Mouse (Mus musculus) adrenal gland, adult (tissue): ENCODE measurements around the gene Pde2a.

Source experiments
- DNase-seq, 2 experiments: peaks; one replicate each; pipeline ENCODE4 v3.0.0; 2022 to 2023; ENCODE audit warnings: low spot score in 1 of 2; ENCODE audit not compliant: inconsistent age in 2 of 2

Pde2a gene

GRCm38 (mm10) chr7:101421529-101421928, at the start of gene Pde2a:
Gene Pde2a, plus strand, starts transcription at chr7:101421691.
- DNase-seq, result no peak

GRCm38 (mm10) chr7:101373082-101373481, 48.4 kb upstream of the Pde2a start:
- no peak for DNase-seq

GRCm38 (mm10) chr7:101374155-101374554, 47.3 kb upstream of the Pde2a start:
- DNase-seq, result peak in 1 of 2 experiments; percentile 80

DNA sequence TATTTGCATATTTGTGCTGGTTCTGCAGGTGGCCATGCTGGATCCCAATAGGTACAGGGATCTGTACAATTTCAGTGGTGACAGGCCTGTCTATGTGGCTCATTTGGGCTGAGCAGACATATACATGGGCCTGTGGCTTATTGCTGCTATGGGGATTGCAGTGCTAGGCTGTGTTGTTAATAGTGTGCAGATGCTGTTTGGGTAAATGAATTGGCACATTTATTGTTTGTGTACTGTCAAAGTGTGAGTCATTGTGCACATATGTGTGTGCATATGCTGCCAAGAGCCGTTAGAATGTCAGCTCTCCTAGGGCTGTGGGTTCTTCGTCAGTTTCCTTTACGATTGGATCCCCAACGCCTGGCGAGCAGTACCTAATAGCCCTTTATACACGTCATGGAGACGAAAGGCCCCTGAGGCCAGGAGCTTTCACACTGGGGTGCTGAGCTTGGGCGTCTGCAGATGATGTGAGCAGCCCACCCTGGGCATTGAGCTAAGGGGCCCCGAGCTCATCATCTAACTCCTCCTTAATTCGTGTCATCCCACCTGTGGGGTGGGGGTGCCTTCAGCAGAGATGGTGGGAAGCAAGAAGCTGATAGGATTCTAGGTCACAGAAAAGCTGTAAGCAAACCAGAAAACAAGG, 44.7 kb upstream of the Pde2a start:
- DNase-seq, result no peak

DNA sequence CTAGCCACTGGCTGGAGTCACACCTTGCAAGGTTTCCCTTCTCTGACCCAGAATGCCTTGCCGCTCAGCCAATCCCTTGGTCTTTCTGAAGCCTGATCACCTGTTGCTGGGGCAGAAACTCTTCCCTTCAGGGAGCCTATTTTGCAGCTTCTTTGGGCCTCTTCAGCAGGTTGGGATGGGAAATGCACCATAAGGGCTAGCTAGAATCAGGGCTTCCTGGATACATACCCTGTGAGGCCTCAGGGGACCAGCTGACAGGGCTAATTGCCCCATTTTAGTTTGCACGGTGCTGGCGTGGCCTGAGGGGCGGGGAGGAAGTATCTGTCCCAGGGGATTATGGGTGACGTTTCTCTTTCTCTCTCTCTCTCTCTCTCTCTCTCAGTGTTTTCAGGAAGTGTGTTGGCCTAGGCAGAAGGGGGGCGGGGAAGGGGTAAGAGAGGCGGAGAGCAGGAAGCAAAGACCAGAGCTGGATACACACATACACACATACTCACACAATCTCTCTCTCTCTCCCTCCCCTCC, 43.7 kb upstream of the Pde2a start:
- DNase-seq, result peak; percentile 76 to 93

DNA sequence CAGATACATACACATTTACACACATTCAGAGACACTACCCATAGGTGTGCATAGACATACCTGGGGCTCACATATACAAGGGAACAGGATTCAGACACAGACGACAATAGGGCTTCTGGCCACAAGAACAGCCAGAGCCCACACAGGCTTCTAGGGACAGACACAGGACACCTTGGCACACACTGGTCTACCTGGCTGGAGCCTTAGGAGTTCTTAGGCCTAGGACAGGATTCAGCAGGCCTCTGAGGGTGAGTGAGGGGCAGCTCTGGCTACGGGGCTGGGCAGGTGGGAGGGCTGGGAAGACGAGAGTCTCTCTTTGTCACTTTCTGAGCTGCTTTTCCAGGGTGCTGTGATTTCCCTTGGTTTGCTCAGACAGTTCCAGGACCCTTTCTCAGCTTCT, 43.2 kb upstream of the Pde2a start:
- DNase-seq, result no peak

DNA sequence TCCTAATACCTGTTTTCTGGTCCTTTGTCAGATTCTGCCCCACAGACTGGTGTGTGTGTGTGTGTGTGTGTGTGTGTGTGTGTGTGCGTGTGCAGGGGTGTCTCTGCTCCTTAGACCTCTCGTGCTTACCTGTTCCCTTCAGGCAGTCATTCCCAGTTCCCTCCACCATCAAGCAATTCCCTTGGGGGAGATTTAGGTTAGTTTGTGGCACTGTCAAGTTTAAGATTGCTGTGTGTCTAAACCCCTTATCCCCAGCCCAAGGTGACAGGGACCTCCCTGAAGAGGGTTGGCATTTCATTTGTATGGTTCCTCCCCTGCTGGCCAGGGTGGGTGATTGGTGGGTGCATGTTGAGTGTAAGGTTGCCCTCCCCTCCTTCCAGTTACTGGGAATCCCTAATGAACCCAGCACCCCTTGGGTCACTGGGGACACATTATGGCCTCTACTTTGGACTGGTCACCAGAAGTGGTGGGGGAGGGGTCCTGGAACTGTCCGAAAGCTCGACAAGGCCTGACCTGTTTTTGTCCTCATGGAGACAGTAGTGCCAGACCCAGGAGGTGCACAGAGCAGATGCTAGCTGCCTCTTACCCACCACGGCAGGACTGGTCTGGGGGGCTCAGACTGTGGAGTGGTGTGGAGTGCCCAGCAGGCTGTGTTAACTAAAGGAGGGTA, 42.6 kb upstream of the Pde2a start:
- no peak for DNase-seq

- no peak for DNase-seq
Observed at GRCm38 (mm10) chr7:101379732-101380131, 41.8 kb upstream of the Pde2a start.

GRCm38 (mm10) chr7:101381512-101381911, 40.0 kb upstream of the Pde2a start:
- DNase-seq, result no peak

DNA sequence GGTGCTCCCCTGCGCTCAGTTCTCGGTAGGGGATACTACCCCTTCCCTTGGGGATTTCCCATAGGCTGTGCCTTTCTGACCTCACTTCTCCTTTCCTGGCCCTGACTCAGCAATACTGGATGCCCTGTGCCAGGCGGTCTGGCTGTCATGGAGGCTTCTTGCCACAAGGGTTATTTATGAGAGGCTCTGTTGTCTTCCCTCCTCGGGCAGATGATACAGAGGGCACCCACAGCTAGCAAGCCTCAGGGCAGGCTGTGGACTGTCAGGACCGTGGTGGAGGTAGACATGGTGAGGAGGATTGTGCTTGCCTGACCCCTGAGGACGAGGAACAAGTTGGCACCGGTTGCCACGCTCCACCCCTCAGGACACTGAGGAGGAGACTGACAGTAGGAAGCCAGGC, 39.1 kb upstream of the Pde2a start:
- peak in 1 of 2 experiments; percentile 77 for DNase-seq

DNA sequence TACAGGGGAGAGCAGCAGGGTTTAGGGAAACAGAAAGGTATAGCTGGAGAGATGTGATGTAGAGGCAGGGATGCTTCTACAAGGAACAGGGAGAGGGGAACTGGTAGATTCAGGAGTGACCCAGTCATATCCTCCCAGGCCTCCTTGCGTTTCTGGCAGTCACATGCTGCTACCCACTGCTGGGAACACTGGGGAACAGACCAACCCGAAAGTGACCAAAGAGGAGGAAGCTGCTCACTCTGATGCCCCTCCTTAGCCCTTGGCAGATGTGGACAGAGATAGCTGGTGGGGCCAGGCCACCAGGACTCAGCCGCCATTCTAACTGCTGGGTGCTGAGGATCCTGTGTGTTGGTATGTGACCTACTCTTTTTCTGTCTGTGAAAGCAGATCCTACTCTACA, 37.7 kb upstream of the Pde2a start:
- DNase-seq, result no peak

DNA sequence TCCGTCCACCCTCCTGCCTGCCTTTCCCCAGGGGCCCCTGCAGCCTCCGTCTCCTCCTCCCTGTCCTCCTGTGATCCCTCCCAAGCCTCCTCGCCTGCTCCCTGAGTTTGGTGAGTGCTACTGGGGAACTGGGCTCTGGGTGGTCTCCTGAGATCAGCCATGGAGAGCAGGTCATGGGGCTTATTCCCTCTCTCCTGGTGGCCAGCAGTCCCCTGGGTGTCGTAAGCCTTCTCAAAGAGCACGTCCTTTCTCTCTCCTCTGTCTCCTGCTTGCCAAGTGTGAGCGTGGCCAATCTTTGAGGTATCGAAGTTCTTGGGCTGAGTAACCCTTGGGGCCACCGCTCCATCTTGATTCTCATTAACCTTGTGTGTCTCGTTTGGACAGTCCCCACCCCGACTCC, 36.6 kb upstream of the Pde2a start:
- DNase-seq, result no peak

- no peak for DNase-seq
Observed at GRCm38 (mm10) chr7:101385331-101385733, 36.2 kb upstream of the Pde2a start.

DNA sequence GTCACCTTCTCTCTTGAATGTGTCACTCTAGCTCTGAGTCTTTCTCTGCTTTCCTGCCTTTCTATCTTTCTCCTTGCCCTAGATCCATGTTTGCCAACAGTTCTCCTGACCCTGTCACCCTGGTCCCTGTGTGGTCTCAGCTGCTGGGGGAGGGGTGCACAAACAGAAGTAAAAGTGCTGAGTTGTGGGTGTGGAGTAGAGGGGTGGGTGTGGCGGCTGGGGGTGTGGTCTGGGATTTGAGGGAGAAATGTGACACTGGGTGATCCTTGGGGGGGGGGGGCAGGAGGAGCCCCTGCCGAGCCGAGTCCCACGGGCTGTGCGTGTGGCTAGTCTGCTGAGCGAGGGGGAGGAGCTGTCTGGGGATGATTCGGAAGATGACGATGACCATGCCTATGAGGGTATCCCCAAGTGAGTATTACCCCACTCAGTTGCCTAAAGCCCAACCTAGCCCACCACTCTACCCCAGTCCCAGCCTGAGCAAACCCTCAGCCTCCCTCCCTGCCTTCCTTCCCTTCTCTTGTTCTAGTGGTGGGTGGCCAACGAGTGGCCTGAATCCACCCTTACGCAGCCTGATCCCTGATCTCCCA, 35.5 kb upstream of the Pde2a start:
- no peak for DNase-seq

- DNase-seq, result no peak
Observed at GRCm38 (mm10) chr7:101389256-101389655, 32.2 kb upstream of the Pde2a start.

DNA sequence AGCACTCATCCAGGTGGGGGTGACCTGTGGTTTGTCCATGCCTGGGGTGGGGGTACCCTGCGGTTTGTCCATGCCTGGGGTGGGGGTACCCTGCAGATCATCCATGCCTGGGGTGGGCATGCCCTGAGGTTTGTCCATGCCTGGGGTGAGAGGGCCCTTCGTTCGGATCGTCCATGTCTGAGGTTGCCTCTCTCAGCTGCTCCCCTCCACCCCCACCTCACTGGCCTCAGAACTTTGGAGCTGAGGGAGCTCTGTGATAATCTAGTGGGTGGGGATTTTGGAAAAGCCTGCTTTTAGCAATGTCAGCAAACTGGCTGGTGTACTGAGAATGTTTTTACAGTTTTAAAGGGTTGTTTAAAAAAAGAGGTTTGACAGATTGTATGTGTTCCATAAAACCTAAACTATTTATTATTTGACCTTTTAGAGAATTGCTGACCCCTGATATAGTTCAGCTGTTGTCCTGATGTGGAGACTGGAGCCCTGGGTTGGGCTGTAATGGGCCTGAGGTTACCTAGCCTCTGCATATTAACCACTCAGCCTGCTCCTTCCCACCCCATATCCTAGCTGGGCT, 29.5 kb upstream of the Pde2a start:
- no peak for DNase-seq

- DNase-seq, result no peak
Observed at GRCm38 (mm10) chr7:101393015-101393414, 28.5 kb upstream of the Pde2a start.

DNA sequence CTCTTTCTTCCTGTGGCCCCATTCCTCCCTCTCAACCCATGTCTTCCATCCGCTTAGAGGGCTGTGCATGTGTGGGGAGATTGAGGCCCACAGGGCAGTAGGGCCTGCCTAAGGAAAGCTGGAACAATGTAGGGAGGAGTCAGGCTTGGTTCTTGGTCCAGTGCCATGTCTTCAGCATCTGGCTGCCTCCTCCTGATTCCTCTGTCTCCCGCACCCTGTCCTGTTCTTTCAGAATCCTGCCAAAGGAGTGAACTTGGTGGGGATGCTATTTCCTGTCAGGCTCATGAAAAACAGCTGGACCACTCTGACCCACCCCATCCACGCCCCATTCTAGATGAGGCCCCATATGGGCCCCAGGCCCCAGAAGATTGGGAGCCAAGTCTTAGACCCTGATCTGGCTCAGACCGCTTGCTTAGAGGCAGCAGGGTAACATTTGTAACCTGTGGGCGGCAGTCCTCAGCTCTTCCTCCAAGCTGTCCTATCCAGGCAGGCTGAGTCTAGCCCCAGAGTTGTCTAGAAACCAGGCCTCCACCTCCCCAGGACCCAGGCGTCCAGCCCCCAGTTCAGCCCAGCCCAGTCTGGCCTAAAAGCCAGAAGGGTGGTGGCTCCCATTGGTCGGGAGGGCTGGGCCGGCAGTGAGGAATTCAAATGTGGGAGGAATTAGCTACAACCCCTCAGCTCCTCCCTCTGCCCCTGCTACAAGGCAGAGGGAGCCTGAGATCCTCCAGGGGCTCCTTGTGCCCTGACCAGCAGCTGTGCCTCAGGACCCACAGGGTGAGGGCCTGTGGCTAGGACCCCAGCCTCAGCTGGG, 27.6 kb upstream of the Pde2a start:
- no peak for DNase-seq

GRCm38 (mm10) chr7:101394569-101394968, 26.9 kb upstream of the Pde2a start:
- no peak for DNase-seq

GRCm38 (mm10) chr7:101395471-101395870, 26.0 kb upstream of the Pde2a start:
- DNase-seq, result no peak

DNA sequence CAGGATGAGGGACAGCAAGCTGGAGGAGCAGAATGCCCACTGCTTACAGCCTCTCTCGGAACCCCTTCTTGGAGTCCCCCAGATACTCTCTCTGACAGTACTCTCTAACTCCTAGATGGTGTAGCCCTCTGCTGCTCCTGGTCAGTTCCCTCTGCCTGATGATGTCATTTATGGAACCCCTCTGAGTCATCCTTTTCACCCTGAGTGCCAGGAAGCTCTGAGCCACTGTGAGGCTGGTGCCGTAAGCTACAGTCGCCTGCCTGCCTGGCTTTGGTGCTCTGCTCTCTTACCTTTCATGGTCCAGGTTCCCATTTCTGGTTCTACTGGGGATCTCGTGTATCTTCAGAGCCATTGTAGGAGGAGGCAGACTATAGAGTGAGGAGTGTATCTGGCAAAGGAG, 24.3 kb upstream of the Pde2a start:
- peak; percentile 64 to 78 for DNase-seq
